Mouse (Mus musculus) lung, postnatal 0 days (tissue): ENCODE measurements around the gene Rad1.

ENCODE experiments used
- CTCF ChIP-seq: IDR thresholded peaks from 2 replicates; pipeline ENCODE4 v1.5.1; 2016; ENCODE audit warnings: antibody characterized with exemption, mild to moderate bottlenecking
- EP300 ChIP-seq: IDR thresholded peaks from 2 replicates; pipeline ENCODE4 v1.6.1; 2016; ENCODE audit warnings: antibody characterized with exemption, mild to moderate bottlenecking, control low read depth

- no peak for TF ChIP-seq CTCF
- no peak for TF ChIP-seq EP300
These were observed 10.1 kb downstream of the Rad1 start for GRCm38 (mm10) chr15:10495944-10496343.
